Mouse (Mus musculus) C2C12 (cell line): ENCODE results near the gene Kctd3.

ENCODE experiments used
- CTCF ChIP-seq: IDR thresholded peaks from one replicate; pipeline ENCODE4 v1.5.1; 2011; ENCODE audit not compliant: control insufficient read depth, insufficient read depth, insufficient read length
- MAX ChIP-seq: IDR thresholded peaks from one replicate; pipeline ENCODE4 v1.6.1; 2011; ENCODE audit warnings: mild to moderate bottlenecking, control low read depth
- MYOD1 ChIP-seq: IDR thresholded peaks from one replicate; pipeline ENCODE4 v1.6.1; 2011; ENCODE audit warnings: low read depth; ENCODE audit not compliant: control insufficient read depth, insufficient read length
- MYOG ChIP-seq: IDR thresholded peaks from one replicate; pipeline ENCODE4 v1.6.1; 2011; ENCODE audit not compliant: control insufficient read depth, insufficient read length; ENCODE audit errors: extremely low read depth
- USF1 ChIP-seq: IDR thresholded peaks from one replicate; pipeline ENCODE4 v1.6.1; 2011; ENCODE audit warnings: low read depth, mild to moderate bottlenecking, control low read depth, moderate library complexity

GRCm38 (mm10) chr1:189001815-189002214, 5.8 kb downstream of the Kctd3 start:
- TF ChIP-seq CTCF (no peak), USF1 (no peak), MYOD1 (no peak), MAX (no peak), MYOG (no peak)
